Mouse (Mus musculus): Measurements from ENCODE around the gene Tcl1b1. TPM values are rescaled to one million over a fixed set of nuclear protein-coding genes. Genes with fewer than 3 reads are reported as not detected.

Gene Tcl1b1
- polyA plus RNA-seq, 1 experiment: not detected

DNA sequence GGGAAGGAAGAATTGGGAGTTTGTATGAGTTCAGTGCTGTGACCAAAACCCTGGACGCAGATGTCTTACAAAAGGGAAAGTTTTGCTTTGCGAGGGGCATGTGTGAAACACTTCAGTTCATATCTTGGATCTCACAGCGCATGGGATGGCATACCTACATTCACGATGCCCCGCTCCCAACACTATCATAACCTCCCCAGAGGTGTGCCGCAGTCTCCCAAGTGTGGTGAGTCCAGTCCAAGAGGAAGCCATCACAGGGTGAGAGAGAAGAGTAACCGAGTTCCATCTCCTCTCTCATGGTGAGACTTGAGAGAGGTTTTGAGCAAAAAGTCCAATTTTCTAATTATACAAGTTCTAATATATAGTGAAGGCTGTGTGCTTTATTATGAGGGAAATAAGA, 49.7 kb downstream of the Tcl1b1 start:
- DNase-seq (ENCODE audit: low read depth): no peak
- no peak for TF ChIP-seq POLR2A (IDR thresholded peaks at IDR 0.05; ENCODE audit: borderline replicate concordance, extremely low read depth, insufficient read depth, insufficient read length, poor library complexity, severe bottlenecking)
- no peak for TF ChIP-seq CTCF (IDR thresholded peaks at IDR 0.05; ENCODE audit: borderline replicate concordance, extremely low read depth, insufficient read depth, insufficient read length)

Other genes with a start within 250 kb of the Tcl1b1 start
- 0.34 and 0.44 TPM in 2 replicates for gene Syne3, start 149.9 kb upstream of the Tcl1b1 start, polyA plus RNA-seq (2012; rRNA removed)
- gene Glrx5, start 127.0 kb upstream of the Tcl1b1 start, polyA plus RNA-seq (2012; rRNA removed): 71.3 and 95.6 TPM in 2 replicates
- gene Tcl1b2, start 13.7 kb upstream of the Tcl1b1 start, polyA plus RNA-seq (2012; rRNA removed): 0.08 and 0.14 TPM in 2 replicates
- gene Tcl1b5, start 16.7 kb downstream of the Tcl1b1 start, polyA plus RNA-seq (2012; rRNA removed): not detected in 2 replicates
- gene Tcl1b3, start 31.4 kb downstream of the Tcl1b1 start, polyA plus RNA-seq (2012; rRNA removed): not detected in 2 replicates
- gene Tcl1b4, start 42.3 kb downstream of the Tcl1b1 start, polyA plus RNA-seq (2012; rRNA removed): not detected in 2 replicates
- gene Tcl1, start 63.1 kb downstream of the Tcl1b1 start, polyA plus RNA-seq (2012; rRNA removed): not detected in 2 replicates
- gene Tunar, start 174.2 kb downstream of the Tcl1b1 start, polyA plus RNA-seq (2012; rRNA removed): 8.5 and 17.5 TPM in 2 replicates

Data from brain, embryonic 14.5 days (tissue).